Mouse (Mus musculus) embryonic fibroblast, embryonic 13.5 days (primary cell): Measurements from ENCODE around the gene Il1rap.

Experiments
- CTCF ChIP-seq: IDR thresholded peaks from 2 replicates; pipeline ENCODE4 v1.5.1; 2011; ENCODE audit warnings: mild to moderate bottlenecking, control low read depth, low read length, moderate library complexity, borderline replicate concordance; ENCODE audit not compliant: insufficient read depth
- POLR2A ChIP-seq: IDR thresholded peaks from 2 replicates; pipeline ENCODE4 v1.6.1; 2011; ENCODE audit warnings: low read depth, mild to moderate bottlenecking, control low read depth, low read length, moderate library complexity

DNA sequence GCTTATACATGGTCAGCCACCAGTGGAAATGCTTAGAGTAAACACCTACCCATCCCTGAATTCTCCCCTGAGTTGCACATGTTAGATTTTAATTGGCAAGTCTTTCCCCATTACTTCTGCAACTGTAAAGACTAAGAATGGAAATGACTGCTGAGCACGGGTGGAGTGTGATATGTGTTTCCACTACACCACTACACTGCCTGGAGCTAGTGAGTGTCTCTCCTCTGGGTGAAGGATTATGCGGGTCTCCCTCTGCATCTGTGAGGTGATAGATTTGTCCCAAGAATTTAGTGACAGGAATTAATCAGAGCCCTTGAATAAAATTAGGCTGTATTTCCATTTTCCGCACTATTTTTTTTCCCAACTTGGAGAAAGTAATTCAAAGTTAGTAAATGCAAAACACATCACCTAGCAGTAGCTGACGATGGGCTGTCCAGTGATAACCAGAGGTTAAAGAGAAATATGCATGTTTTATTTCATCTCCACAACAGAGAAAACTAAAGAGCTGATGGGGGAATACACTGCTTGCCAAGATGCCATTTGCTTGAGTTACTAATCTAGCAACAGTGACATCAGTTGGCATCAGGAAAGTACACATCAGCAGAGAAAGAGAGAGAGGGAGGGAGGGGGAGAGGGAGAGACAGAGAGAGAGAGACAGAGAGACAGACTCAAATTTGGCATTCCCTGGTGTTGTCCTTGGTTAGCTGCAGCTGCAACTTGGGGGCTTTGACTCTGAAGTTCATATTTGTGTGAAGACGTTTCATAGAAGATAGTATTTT, 132.2 kb downstream of the Il1rap start:
- TF ChIP-seq CTCF: no peak
- no peak for TF ChIP-seq POLR2A
